Mouse (Mus musculus) Patski (cell line): ENCODE measurements around the gene Golgb1. TPM values are rescaled to one million over a fixed set of nuclear protein-coding genes. Genes with fewer than 3 reads are reported as not detected.

ENCODE experiments used
- ATAC-seq: fragments of 100-300 bp; one replicate; pipeline ENCODE4 v1.8.0; 2021
- CTCF ChIA-PET: fragments of 350-600 bp; sonication (Branson Sonifier 250); formaldehyde crosslinking; loops from one replicate; lab custom pipeline; 2022; ENCODE audit warnings: inconsistent platforms; lab: Charles Lee
- POLR2A ChIA-PET: fragments of 350-600 bp; sonication (Branson Sonifier 250); formaldehyde crosslinking; loops from one replicate; lab custom pipeline; 2022; ENCODE audit warnings: antibody characterized with exemption, inconsistent platforms; lab: Charles Lee
- DNase-seq: peaks from one replicate; pipeline ENCODE4 v3.0.0-alpha.2; 2011; ENCODE audit warnings: low read depth, low spot score
- H3K27me3 ChIP-seq: fragments of 371-371 bp; one replicate; pipeline ENCODE4 v1.5.1; 2021
- CTCF ChIP-seq: fragments of 100-300 bp; IDR thresholded peaks from one replicate; pipeline ENCODE4 v1.5.1; 2021
- in situ Hi-C: fragments of 300-500 bp; cut with MboI; formaldehyde crosslinking; loops from 3 replicates; pipeline ENCODE4 v1.11.1; 2018; ENCODE audit warnings: low pct_unique_long_range_greater_than_20kb, mixed read lengths
- polyA plus RNA-seq: library from polyadenylated mRNA; unstranded; gene quantifications from one replicate; pipeline ENCODE4 v1.2.3, GENCODE M21; 2021

Gene Golgb1
- polyA plus RNA-seq, 1 experiment from 2014 or later, result 47.0 TPM

DNA sequence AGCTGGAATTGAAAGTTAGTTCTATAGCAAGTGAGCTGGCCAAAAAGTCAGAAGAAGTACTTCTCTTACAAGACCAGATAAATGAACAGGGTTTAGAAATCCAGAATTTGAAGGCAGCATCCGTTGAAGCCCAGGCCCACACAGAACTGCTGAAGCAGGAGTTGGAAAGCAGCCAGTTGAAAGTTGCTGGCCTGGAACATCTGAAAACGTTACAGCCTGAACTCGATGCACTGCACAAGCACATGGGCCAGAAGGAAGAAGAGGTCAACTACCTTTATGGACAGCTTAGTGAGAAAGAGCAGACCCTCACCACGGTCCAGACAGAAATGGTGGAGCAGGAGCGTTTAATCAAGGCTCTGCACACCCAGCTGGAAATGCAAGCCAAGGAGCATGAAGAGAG lies 39.3 kb downstream of the Golgb1 start:
- TF ChIP-seq CTCF, result no peak
- no peaks in the 10 kb centered on the region for H3K27me3 ChIP-seq
- in situ Hi-C loops, result no loop called here
- POLR2A ChIA-PET, result interaction anchor here (0.6 kb wide), 1 partner anchor 11 kb away, joined by 3 read pairs; no protein-coding TSS in a partner anchor
- ATAC-seq (no peak), DNase-seq (no peak)
- CTCF ChIA-PET, result interaction anchor here (1.0 to 1.8 kb wide), 3 partner anchors 12 to 21 kb away, joined by 3 to 5 read pairs (median 3); no protein-coding TSS in a partner anchor

GRCm38 (mm10) chr16:36918505-36918904 lies 43.6 kb downstream of the Golgb1 start:
- DNase-seq (no peak), ATAC-seq (no peak)
- CTCF ChIA-PET, result interaction anchor here (1.7 to 2.1 kb wide), 2 partner anchors 9 to 90 kb away, joined by 6 to 9 read pairs; no protein-coding TSS in a partner anchor
- POLR2A ChIA-PET, result no interaction called here
- in situ Hi-C loops, result no loop called here
- H3K27me3 ChIP-seq, result no peaks in the 10 kb centered on the region
- TF ChIP-seq CTCF, result no peak

- H3K27me3 ChIP-seq, result no peaks in the 10 kb centered on the region
- in situ Hi-C loops, result no loop called here
- no peak for DNase-seq
- no peak for TF ChIP-seq CTCF
- ChIA-PET CTCF (interaction anchor here (2.1 kb wide), 1 partner anchor 11 kb away, joined by 6 read pairs; no protein-coding TSS in a partner anchor), POLR2A (interaction anchor here (0.6 kb wide), 1 partner anchor 366 kb away, joined by 3 read pairs; no protein-coding TSS in a partner anchor)
- ATAC-seq, result peak; percentile 44
Measured at GRCm38 (mm10) chr16:36920410-36920809, 45.5 kb downstream of the Golgb1 start.

GRCm38 (mm10) chr16:36921067-36921613 lies 46.2 kb downstream of the Golgb1 start:
- no peak for ATAC-seq
- no peak for TF ChIP-seq CTCF
- H3K27me3 ChIP-seq, result no peaks in the 10 kb centered on the region
- in situ Hi-C loops, result no loop called here
- POLR2A ChIA-PET, result no interaction called here
- CTCF ChIA-PET, result no interaction called here
- no peak for DNase-seq

GRCm38 (mm10) chr16:36921980-36922379 lies 47.0 kb downstream of the Golgb1 start:
- in situ Hi-C loops, result no loop called here
- ChIA-PET POLR2A (no interaction called here), CTCF (no interaction called here)
- no peak for TF ChIP-seq CTCF
- DNase-seq (no peak), ATAC-seq (no peak)
- no peaks in the 10 kb centered on the region for H3K27me3 ChIP-seq

- ChIA-PET CTCF (no interaction called here), POLR2A (interaction anchor here (0.5 to 0.6 kb wide), 2 partner anchors 81 to 978 kb away, joined by 3 read pairs; no protein-coding TSS in a partner anchor)
- no peak for DNase-seq
- no peaks in the 10 kb centered on the region for H3K27me3 ChIP-seq
- in situ Hi-C loops, result no loop called here
- ATAC-seq, result no peak
- TF ChIP-seq CTCF, result no peak
Measured at GRCm38 (mm10) chr16:36924312-36924711, 49.4 kb downstream of the Golgb1 start.

DNA sequence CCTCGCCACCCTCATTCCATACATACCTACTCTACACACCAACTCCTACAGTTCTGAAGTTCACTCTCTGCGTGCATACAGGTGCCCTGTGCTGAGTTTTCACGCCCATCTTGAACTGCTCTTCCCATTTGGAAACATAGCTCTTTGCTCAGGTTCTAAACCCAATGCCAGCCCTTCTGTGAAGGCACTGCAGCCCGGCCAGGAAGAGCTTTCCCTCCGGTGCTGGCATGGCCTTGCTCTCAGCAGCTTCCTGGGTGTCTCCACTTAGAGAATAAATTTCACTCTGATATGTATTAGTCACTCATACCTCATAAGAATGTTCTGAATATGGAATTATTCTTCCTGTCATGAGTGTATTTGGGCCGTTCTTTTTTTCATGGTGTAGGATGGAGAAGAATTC lies 50.4 kb downstream of the Golgb1 start:
- in situ Hi-C loops, result no loop called here
- no peak for ATAC-seq
- CTCF ChIA-PET, result interaction anchor here (1.2 kb wide), 1 partner anchor 9 kb away, joined by 3 read pairs; no protein-coding TSS in a partner anchor
- TF ChIP-seq CTCF, result no peak
- H3K27me3 ChIP-seq, result no peaks in the 10 kb centered on the region
- POLR2A ChIA-PET, result interaction anchor here (0.9 to 1.1 kb wide), 3 partner anchors 8 to 419 kb away, joined by 3 read pairs; no protein-coding TSS in a partner anchor
- no peak for DNase-seq

- ATAC-seq (no peak), DNase-seq (no peak)
- ChIA-PET POLR2A (interaction anchor here (0.9 to 1.1 kb wide), 3 partner anchors 9 to 419 kb away, joined by 3 read pairs; no protein-coding TSS in a partner anchor), CTCF (interaction anchor here (1.2 kb wide), 1 partner anchor 9 kb away, joined by 3 read pairs; no protein-coding TSS in a partner anchor)
- in situ Hi-C loops, result no loop called here
- no peaks in the 10 kb centered on the region for H3K27me3 ChIP-seq
- no peak for TF ChIP-seq CTCF
Measured at GRCm38 (mm10) chr16:36925797-36926196, 50.9 kb downstream of the Golgb1 start.

DNA sequence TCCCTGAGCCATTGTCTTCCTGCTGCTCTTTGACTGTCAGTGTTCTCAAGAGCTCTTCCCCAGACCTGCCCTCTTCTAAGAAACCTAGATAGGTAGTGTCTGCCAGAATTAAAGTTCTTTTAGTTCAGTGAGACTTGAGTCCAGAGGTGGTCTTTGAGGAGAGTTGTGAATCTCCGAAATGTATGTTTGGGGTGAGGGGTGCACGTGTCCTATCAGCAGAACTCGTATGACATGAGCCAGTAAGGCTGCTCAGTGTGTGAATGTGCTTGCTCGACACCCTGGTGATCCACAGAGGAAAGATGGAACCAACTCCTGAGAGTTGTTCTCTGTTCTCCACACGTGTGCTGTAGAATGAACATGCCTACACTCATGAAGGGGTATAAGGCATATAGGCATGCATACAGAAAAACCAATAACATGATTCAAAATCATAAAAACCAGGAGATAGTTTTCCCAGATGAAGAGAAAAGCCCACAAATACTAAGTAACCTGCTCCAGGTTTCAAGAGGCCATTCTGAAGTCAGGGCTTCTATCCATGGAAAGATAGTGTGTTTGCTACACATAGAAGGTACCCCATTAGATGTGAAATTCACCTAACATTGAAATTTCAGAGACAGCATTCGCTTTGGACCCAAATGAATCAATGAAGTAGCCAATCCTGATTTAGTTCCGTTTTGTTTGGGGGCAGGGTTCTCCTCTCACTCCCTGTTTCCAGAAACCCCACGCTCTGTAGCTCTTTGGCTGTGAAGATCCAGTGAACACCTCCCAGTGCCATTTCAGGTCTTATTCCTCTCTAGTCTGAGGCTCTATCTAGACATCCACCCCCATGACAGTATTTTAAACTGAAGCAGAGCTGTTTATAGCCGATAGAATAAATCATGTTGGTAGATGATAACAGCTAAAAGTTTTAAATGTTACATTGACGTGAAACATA lies 51.8 kb downstream of the Golgb1 start:
- ATAC-seq, result no peak

GRCm38 (mm10) chr16:36927495-36928105 lies 52.7 kb downstream of the Golgb1 start:
- DNase-seq (no peak), ATAC-seq (no peak)
- POLR2A ChIA-PET, result no interaction called here
- no peaks in the 10 kb centered on the region for H3K27me3 ChIP-seq
- in situ Hi-C loops, result no loop called here
- no peak for TF ChIP-seq CTCF
- CTCF ChIA-PET, result interaction anchor here (1.2 to 1.6 kb wide), 2 partner anchors 14 to 33 kb away, joined by 3 read pairs; no protein-coding TSS in a partner anchor

More for the DNA sequence above, 51.8 kb downstream of the Golgb1 start:
- no peak for TF ChIP-seq CTCF
- ChIA-PET POLR2A (no interaction called here), CTCF (interaction anchor here (1.2 kb wide), 1 partner anchor 10 kb away, joined by 3 read pairs; no protein-coding TSS in a partner anchor)
- DNase-seq, result no peak
- in situ Hi-C loops, result no loop called here
- H3K27me3 ChIP-seq, result no peaks in the 10 kb centered on the region
